Mouse (Mus musculus) ES-E14 (cell line): Measurements from ENCODE around the gene Rab34.

Experiments
- CHD2 ChIP-seq: IDR thresholded peaks from 2 replicates; pipeline ENCODE4 v1.6.1; 2014; ENCODE audit warnings: mild to moderate bottlenecking, low read depth, low read length, inconsistent platforms
- HCFC1 ChIP-seq: IDR thresholded peaks from 2 replicates; pipeline ENCODE4 v1.6.1; 2012; ENCODE audit warnings: low read length, inconsistent platforms, borderline replicate concordance; ENCODE audit not compliant: insufficient read depth
- ZC3H11A ChIP-seq: IDR thresholded peaks from 2 replicates; pipeline ENCODE4 v1.6.1; 2012; ENCODE audit warnings: low read depth, mild to moderate bottlenecking, inconsistent platforms, low read length, borderline replicate concordance

DNA sequence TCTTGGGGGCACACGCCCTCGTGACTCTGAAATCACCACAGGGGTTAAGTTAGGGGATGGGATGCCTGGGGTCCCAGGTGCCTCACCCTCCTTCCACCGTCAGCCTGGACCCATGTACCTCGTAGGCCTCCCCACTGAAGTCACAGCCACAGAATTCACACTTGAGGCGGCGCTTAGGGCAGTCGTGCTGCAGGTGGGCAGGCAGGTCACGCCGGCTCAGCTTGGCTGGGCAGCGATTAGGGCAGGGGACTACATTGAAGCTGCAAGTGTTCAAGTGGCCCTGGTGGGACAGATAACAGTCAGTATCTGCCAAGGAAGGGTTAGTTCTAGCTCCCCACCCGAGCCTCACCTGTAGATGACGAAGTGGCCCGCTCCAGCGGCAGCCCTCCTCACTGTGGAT is 27.1 kb upstream of the Rab34 start:
- TF ChIP-seq HCFC1, result no peak
- TF ChIP-seq CHD2, result no peak
- TF ChIP-seq ZC3H11A, result no peak
